Mouse (Mus musculus): ENCODE measurements at regions not wholly inside any gene's neighbourhood (a gene's known extent, or its start where the extent isn't known, plus 50 kb on each side); places are given as distances from the start of the nearest gene placed in this dataset.

DNA sequence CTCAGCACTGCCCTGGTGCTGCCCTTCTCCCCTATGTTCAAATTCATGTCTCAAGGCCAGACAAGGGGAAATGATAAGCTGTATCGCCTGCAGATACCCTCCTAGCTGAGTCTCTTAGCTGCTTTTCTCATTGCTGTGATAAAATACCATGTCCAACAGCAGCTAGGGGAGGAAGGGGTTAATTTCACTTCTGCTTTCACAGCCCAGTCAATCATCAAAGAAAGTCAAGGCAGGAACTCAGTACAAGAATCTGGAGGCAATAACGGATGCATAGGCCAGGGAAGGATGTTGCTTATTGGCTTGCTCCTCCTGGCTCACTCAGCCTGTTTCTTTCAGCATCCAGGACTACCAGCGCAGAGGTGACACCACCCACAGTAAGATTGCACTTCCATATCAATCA lies 371.2 kb upstream of the Npvf start:
- no peak for ATAC-seq
- 68% methylated on average over 3 of the region's 3 CpGs for WGBS
- Histone ChIP-seq H3K27ac (ENCODE audit: low read depth, low read length) (no peak overlapping the region), H3K27me3 (ENCODE audit: insufficient read depth, low read length) (no peaks in the 10 kb centered on the region), H3K36me3 (ENCODE audit: insufficient read depth) (no peaks in the 10 kb centered on the region), H3K4me2 (ENCODE audit: low read depth) (no peak overlapping the region), H3K9me3 (ENCODE audit: low read length) (no peaks in the 10 kb centered on the region), H3K9ac (no peak overlapping the region), H3K4me3 (ENCODE audit: low read depth, low read length) (no peak overlapping the region), H3K4me1 (ENCODE audit: insufficient read depth) (peaks cover 6% of the 10 kb centered on the region; the same call in 1 of the 2 replicates)
- TF ChIP-seq CTCF (IDR thresholded peaks at IDR 0.05; ENCODE audit: low read depth) = no peak
- no peak for DNase-seq

DNA sequence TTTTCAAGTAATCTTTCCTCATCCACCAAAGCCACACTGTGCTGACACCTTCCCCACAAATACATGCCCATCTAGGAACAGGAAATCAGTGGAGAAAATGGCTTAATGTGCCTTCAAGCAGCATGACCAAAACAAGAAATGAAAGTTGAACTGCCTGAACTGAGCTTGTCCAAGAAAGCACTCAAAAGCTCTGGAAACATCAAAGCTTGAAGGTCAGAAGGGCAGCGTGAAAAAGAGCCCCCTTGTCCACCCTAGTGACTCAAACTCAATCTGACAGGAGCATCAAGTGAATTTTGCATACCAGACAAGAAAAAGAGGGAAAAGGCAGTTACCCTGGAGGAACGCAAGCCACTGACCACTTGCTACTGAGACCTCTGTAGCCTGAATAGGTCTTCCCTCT lies 373.1 kb upstream of the Npvf start:
- Histone ChIP-seq H3K9me3 (ENCODE audit: low read length) (no peaks in the 10 kb centered on the region), H3K36me3 (ENCODE audit: insufficient read depth) (no peaks in the 10 kb centered on the region), H3K27ac (ENCODE audit: low read depth, low read length) (no peak overlapping the region), H3K9ac (no peak overlapping the region), H3K4me1 (ENCODE audit: insufficient read depth) (peaks cover 6% of the 10 kb centered on the region; the same call in 1 of the 2 replicates), H3K27me3 (ENCODE audit: insufficient read depth, low read length) (no peaks in the 10 kb centered on the region), H3K4me2 (ENCODE audit: low read depth) (no peak overlapping the region), H3K4me3 (ENCODE audit: low read depth, low read length) (no peak overlapping the region)
- DNase-seq (no peak), ATAC-seq (no peak)
- WGBS = 82% methylated on average over 2 of the region's 2 CpGs
- no peak for TF ChIP-seq CTCF (IDR thresholded peaks at IDR 0.05; ENCODE audit: low read depth)

DNA sequence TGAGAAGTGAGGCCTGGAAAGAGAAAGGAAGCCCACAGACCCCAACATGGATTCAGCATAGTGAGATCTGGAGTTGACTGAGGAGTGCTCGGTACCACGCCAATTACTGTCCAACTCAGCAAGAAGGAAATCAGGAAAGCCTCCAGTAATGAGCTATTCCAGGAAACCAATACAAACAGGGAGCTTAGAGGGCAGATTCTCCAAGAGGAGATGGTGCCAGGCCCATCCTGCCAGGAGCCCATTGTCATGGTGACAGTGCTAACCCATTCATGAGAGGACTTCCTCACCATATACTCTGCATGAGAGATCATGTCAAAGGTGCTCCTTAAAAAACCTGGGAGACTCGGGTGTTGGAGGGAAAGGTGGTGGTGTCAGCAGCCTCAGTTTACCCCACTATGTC lies 375.3 kb upstream of the Npvf start:
- DNase-seq (no peak), ATAC-seq (no peak)
- H3K27ac ChIP-seq (ENCODE audit: low read depth, low read length) = no peak overlapping the region

DNA sequence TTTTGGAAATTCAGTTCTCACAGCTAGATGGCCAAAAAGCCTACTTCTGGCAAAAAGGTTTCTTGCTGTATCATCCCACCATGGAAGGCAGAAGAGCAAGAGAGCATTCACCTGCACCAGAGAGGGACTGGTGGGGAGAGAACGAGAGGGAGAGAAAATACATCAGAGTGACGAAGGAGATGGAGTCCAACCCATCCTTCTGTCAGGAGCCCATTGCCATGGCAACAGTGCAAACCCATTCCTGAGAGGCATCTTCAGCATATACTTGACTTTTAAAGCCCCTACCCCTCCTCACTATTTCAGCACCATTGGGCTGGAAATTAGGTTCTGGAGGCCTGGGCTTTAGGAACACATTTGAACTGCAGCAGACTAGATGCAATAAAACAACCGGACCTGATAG lies 375.7 kb upstream of the Npvf start:
- Histone ChIP-seq H3K36me3 (ENCODE audit: insufficient read depth) (no peaks in the 10 kb centered on the region), H3K9me3 (ENCODE audit: low read length) (no peaks in the 10 kb centered on the region), H3K9ac (no peak overlapping the region), H3K4me3 (ENCODE audit: low read depth, low read length) (no peak overlapping the region), H3K27ac (ENCODE audit: low read depth, low read length) (no peak overlapping the region), H3K27me3 (ENCODE audit: insufficient read depth, low read length) (no peaks in the 10 kb centered on the region), H3K4me1 (ENCODE audit: insufficient read depth) (peaks cover 6% of the 10 kb centered on the region; the same call in 1 of the 2 replicates), H3K4me2 (ENCODE audit: low read depth) (no peak overlapping the region)
- ATAC-seq = peak; percentile 27; the same call in 1 of the 2 replicates
- 70% methylated on average over 3 of the region's 3 CpGs for WGBS
- peak; percentile 62 for DNase-seq
- TF ChIP-seq CTCF (IDR thresholded peaks at IDR 0.05; ENCODE audit: low read depth) = no peak

More for the DNA sequence above, 375.3 kb upstream of the Npvf start:
- no peak overlapping the region for H3K4me3 ChIP-seq (ENCODE audit: low read depth, low read length)
- H3K9ac ChIP-seq = no peak overlapping the region
- 90% methylated on average over 3 of the region's 3 CpGs for whole genome bisulfite sequencing
- H3K27me3 ChIP-seq (ENCODE audit: insufficient read depth, low read length) = no peaks in the 10 kb centered on the region
- TF ChIP-seq CTCF (IDR thresholded peaks at IDR 0.05; ENCODE audit: low read depth) = no peak
- no peaks in the 10 kb centered on the region for H3K36me3 ChIP-seq (ENCODE audit: insufficient read depth)
- H3K4me1 ChIP-seq (ENCODE audit: insufficient read depth) = peaks cover 6% of the 10 kb centered on the region; the same call in 1 of the 2 replicates
- H3K4me2 ChIP-seq (ENCODE audit: low read depth) = no peak overlapping the region
- no peaks in the 10 kb centered on the region for H3K9me3 ChIP-seq (ENCODE audit: low read length)

DNA sequence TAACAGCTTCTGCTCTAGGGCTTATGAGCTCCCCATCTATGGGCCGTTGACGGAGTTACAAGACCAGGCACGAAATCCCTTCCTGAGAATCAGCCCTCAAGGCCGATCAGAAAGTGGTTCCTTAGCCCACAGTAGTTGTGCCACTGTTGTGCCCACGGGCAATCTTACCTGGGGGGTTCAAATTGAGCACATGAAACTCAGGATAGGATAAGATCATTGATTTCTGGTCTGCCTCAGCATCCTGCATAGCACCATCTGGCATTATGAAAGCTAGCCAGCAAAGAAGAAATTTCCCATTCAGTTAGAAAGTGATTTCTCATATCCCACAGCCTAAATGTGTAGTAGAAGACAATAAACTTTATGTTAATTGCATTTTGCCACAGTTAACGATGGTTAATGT lies 379.6 kb upstream of the Npvf start:
- ATAC-seq = no peak

DNA sequence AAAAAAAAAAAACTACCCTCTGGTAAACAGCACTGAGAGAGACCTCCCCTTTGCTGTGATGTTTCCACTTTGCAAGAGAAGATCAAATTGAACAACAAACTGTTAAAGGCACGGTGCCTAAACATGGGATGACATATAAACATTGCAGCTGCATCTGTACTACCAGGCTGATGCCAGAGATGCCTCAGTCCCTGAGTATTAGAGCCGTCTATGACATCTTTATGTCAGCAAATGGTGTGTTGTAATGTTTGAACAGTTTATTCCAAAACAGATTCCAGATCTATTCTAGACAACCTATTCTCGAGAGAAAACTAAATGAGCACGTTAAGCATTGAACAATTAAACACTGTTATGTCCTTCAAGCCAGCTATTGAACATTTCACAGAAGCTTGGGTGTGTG lies 381.8 kb upstream of the Npvf start:
- Histone ChIP-seq H3K4me1 (ENCODE audit: insufficient read depth) (no peaks in the 10 kb centered on the region), H3K4me2 (ENCODE audit: low read depth) (no peak overlapping the region), H3K9me3 (ENCODE audit: low read length) (no peaks in the 10 kb centered on the region), H3K4me3 (ENCODE audit: low read depth, low read length) (no peak overlapping the region), H3K27me3 (ENCODE audit: insufficient read depth, low read length) (no peaks in the 10 kb centered on the region), H3K9ac (no peak overlapping the region), H3K36me3 (ENCODE audit: insufficient read depth) (no peaks in the 10 kb centered on the region), H3K27ac (ENCODE audit: low read depth, low read length) (no peak overlapping the region)
- no peak for ATAC-seq
- no peak for TF ChIP-seq CTCF (IDR thresholded peaks at IDR 0.05; ENCODE audit: low read depth)
- WGBS = 44% methylated on average over 4 of the region's 4 CpGs
- no peak for DNase-seq

More for the DNA sequence above, 379.6 kb upstream of the Npvf start:
- Histone ChIP-seq H3K4me2 (ENCODE audit: low read depth) (no peak overlapping the region), H3K36me3 (ENCODE audit: insufficient read depth) (no peaks in the 10 kb centered on the region), H3K9me3 (ENCODE audit: low read length) (no peaks in the 10 kb centered on the region), H3K4me1 (ENCODE audit: insufficient read depth) (peaks cover 6% of the 10 kb centered on the region; the same call in 1 of the 2 replicates), H3K27ac (ENCODE audit: low read depth, low read length) (no peak overlapping the region), H3K9ac (no peak overlapping the region), H3K27me3 (ENCODE audit: insufficient read depth, low read length) (no peaks in the 10 kb centered on the region), H3K4me3 (ENCODE audit: low read depth, low read length) (no peak overlapping the region)
- no peak for TF ChIP-seq CTCF (IDR thresholded peaks at IDR 0.05; ENCODE audit: low read depth)
- 78% methylated on average over 6 of the region's 6 CpGs for WGBS
- DNase-seq = no peak

DNA sequence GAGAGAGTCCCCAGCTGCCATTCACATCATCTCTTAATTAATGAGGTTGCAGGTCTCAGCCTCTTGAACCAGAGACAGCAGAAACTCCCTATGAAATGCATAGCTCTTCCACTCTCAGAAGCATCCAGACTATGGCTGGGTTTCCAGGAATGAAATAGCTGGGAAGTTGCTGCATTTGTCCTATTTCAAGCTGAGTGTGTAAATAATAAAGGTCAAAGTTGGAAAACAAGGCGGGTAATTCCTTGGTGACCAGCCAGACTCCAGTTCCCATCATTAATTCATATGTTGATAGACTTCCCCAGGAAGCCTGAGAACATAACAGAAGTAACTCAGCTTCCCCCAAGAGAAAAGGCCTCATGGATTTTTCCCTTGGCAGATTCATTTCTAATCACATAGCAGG lies 382.3 kb upstream of the Npvf start:
- no peak for DNase-seq
- WGBS = 38% methylated on average over 1 of the region's 1 CpGs
- Histone ChIP-seq H3K36me3 (ENCODE audit: insufficient read depth) (no peaks in the 10 kb centered on the region), H3K27ac (ENCODE audit: low read depth, low read length) (no peak overlapping the region), H3K4me2 (ENCODE audit: low read depth) (no peak overlapping the region), H3K4me1 (ENCODE audit: insufficient read depth) (no peaks in the 10 kb centered on the region), H3K9me3 (ENCODE audit: low read length) (no peaks in the 10 kb centered on the region), H3K27me3 (ENCODE audit: insufficient read depth, low read length) (no peaks in the 10 kb centered on the region), H3K9ac (no peak overlapping the region), H3K4me3 (ENCODE audit: low read depth, low read length) (no peak overlapping the region)
- ATAC-seq = no peak
- TF ChIP-seq CTCF (IDR thresholded peaks at IDR 0.05; ENCODE audit: low read depth) = no peak

DNA sequence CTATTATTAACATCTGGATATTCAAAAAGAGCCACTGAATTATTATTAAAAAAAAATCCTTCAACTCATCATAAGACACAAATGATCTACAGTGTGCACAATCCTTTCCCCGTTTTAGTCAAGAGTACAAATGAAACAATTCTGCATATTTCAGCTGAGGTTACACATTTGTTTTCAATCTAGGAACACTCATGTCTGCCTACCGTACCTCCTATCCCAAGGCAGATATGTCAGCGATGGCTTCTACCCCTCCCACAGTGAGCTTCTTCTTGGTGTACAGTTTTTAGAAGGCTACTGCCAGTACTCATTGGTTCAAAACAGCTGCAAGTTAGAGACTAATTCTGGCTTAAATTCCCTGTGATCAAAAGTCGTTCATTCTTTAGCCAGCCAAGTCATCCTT lies 382.7 kb upstream of the Npvf start:
- TF ChIP-seq CTCF (IDR thresholded peaks at IDR 0.05; ENCODE audit: low read depth) = no peak
- 82% methylated on average over 4 of the region's 4 CpGs for WGBS
- no peaks in the 10 kb centered on the region for H3K4me1 ChIP-seq (ENCODE audit: insufficient read depth)
- H3K36me3 ChIP-seq (ENCODE audit: insufficient read depth) = no peaks in the 10 kb centered on the region
- no peaks in the 10 kb centered on the region for H3K27me3 ChIP-seq (ENCODE audit: insufficient read depth, low read length)
- no peak overlapping the region for H3K4me2 ChIP-seq (ENCODE audit: low read depth)
- DNase-seq (no peak), ATAC-seq (no peak)
- no peak overlapping the region for H3K27ac ChIP-seq (ENCODE audit: low read depth, low read length)
- H3K9ac ChIP-seq = no peak overlapping the region
- no peak overlapping the region for H3K4me3 ChIP-seq (ENCODE audit: low read depth, low read length)
- H3K9me3 ChIP-seq (ENCODE audit: low read length) = no peaks in the 10 kb centered on the region

All from forebrain, postnatal 0 days (tissue).